Mouse (Mus musculus): ENCODE data around the gene Patz1. TPM values are rescaled to one million over a fixed set of nuclear protein-coding genes. Genes with fewer than 3 reads are reported as not detected.

Gene Patz1
- polyA plus RNA-seq, 1 experiment, result 53.9 TPM

GRCm38 (mm10) chr11:3296056-3296455, 7.4 kb downstream of the Patz1 start:
- WGBS, result 60% methylated on average over 5 of the region's 5 CpGs
- Histone ChIP-seq H3K4me1 (ENCODE audit: control insufficient read depth, insufficient read depth, low read length) (peaks cover 5% of the 10 kb centered on the region), H3K4me3 (replicated peaks; ENCODE audit: control insufficient read depth, low read depth, low read length) (no peak overlapping the region), H3K27ac (ENCODE audit: control insufficient read depth, insufficient read depth, low read depth, low read length, poor library complexity) (no peak overlapping the region)
- TF ChIP-seq POLR2A (IDR thresholded peaks at IDR 0.05; ENCODE audit: borderline replicate concordance, control insufficient read depth, low read depth, low read length), result no peak
- TF ChIP-seq CTCF (IDR thresholded peaks at IDR 0.05; ENCODE audit: control insufficient read depth, insufficient read depth, low read length), result no peak

GRCm38 (mm10) chr11:3297871-3298812, 9.5 kb downstream of the Patz1 start:
- Histone ChIP-seq H3K27ac (ENCODE audit: control insufficient read depth, insufficient read depth, low read depth, low read length, poor library complexity) (peak overlapping the region; percentile 50), H3K4me3 (replicated peaks; ENCODE audit: control insufficient read depth, low read depth, low read length) (no peak overlapping the region), H3K4me1 (ENCODE audit: control insufficient read depth, insufficient read depth, low read length) (peaks cover 5% of the 10 kb centered on the region)
- TF ChIP-seq POLR2A (IDR thresholded peaks at IDR 0.05; ENCODE audit: borderline replicate concordance, control insufficient read depth, low read depth, low read length), result no peak
- no peak for TF ChIP-seq CTCF (IDR thresholded peaks at IDR 0.05; ENCODE audit: control insufficient read depth, insufficient read depth, low read length)
- whole genome bisulfite sequencing, result 25% methylated on average over 10 of the region's 10 CpGs

- H3K4me1 ChIP-seq (ENCODE audit: control insufficient read depth, insufficient read depth, low read length), result peaks cover 5% of the 10 kb centered on the region
- 76% methylated on average over 14 of the region's 14 CpGs for WGBS
- peak overlapping the region; percentile 2 for H3K27ac ChIP-seq (ENCODE audit: control insufficient read depth, insufficient read depth, low read depth, low read length, poor library complexity)
- no peak overlapping the region for H3K4me3 ChIP-seq (replicated peaks; ENCODE audit: control insufficient read depth, low read depth, low read length)
- no peak for TF ChIP-seq POLR2A (IDR thresholded peaks at IDR 0.05; ENCODE audit: borderline replicate concordance, control insufficient read depth, low read depth, low read length)
- no peak for TF ChIP-seq CTCF (IDR thresholded peaks at IDR 0.05; ENCODE audit: control insufficient read depth, insufficient read depth, low read length)
Observed at GRCm38 (mm10) chr11:3298813-3299185, 10.1 kb downstream of the Patz1 start.

- H3K4me1 ChIP-seq (ENCODE audit: control insufficient read depth, insufficient read depth, low read length), result peaks cover 5% of the 10 kb centered on the region
- no peak overlapping the region for H3K27ac ChIP-seq (ENCODE audit: control insufficient read depth, insufficient read depth, low read depth, low read length, poor library complexity)
- WGBS, result 75% methylated on average over 5 of the region's 5 CpGs
Observed at GRCm38 (mm10) chr11:3301075-3301474, 12.4 kb downstream of the Patz1 start.

GRCm38 (mm10) chr11:3302385-3302784, 13.7 kb downstream of the Patz1 start:
- Histone ChIP-seq H3K27ac (ENCODE audit: control insufficient read depth, insufficient read depth, low read depth, low read length, poor library complexity) (no peak overlapping the region), H3K4me1 (ENCODE audit: control insufficient read depth, insufficient read depth, low read length) (peaks cover 5% of the 10 kb centered on the region), H3K4me3 (replicated peaks; ENCODE audit: control insufficient read depth, low read depth, low read length) (no peak overlapping the region)
- TF ChIP-seq POLR2A (IDR thresholded peaks at IDR 0.05; ENCODE audit: borderline replicate concordance, control insufficient read depth, low read depth, low read length) (no peak), CTCF (IDR thresholded peaks at IDR 0.05; ENCODE audit: control insufficient read depth, insufficient read depth, low read length) (no peak)
- 66% methylated on average over 4 of the region's 4 CpGs for WGBS

More at GRCm38 (mm10) chr11:3301075-3301474, 12.4 kb downstream of the Patz1 start:
- no peak overlapping the region for H3K4me3 ChIP-seq (replicated peaks; ENCODE audit: control insufficient read depth, low read depth, low read length)
- TF ChIP-seq POLR2A (IDR thresholded peaks at IDR 0.05; ENCODE audit: borderline replicate concordance, control insufficient read depth, low read depth, low read length), result no peak
- no peak for TF ChIP-seq CTCF (IDR thresholded peaks at IDR 0.05; ENCODE audit: control insufficient read depth, insufficient read depth, low read length)

GRCm38 (mm10) chr11:3302792-3303191, 14.1 kb downstream of the Patz1 start:
- 72% methylated on average over 4 of the region's 4 CpGs for WGBS
- H3K4me3 ChIP-seq (replicated peaks; ENCODE audit: control insufficient read depth, low read depth, low read length), result no peak overlapping the region
- H3K4me1 ChIP-seq (ENCODE audit: control insufficient read depth, insufficient read depth, low read length), result peaks cover 3% of the 10 kb centered on the region
- no peak overlapping the region for H3K27ac ChIP-seq (ENCODE audit: control insufficient read depth, insufficient read depth, low read depth, low read length, poor library complexity)
- TF ChIP-seq POLR2A (IDR thresholded peaks at IDR 0.05; ENCODE audit: borderline replicate concordance, control insufficient read depth, low read depth, low read length) (no peak), CTCF (IDR thresholded peaks at IDR 0.05; ENCODE audit: control insufficient read depth, insufficient read depth, low read length) (no peak)

- H3K27ac ChIP-seq (ENCODE audit: control insufficient read depth, insufficient read depth, low read depth, low read length, poor library complexity), result no peak overlapping the region
- WGBS, result 83% methylated on average over 4 of the region's 4 CpGs
- TF ChIP-seq POLR2A (IDR thresholded peaks at IDR 0.05; ENCODE audit: borderline replicate concordance, control insufficient read depth, low read depth, low read length), result no peak
- TF ChIP-seq CTCF (IDR thresholded peaks at IDR 0.05; ENCODE audit: control insufficient read depth, insufficient read depth, low read length), result no peak
- H3K4me1 ChIP-seq (ENCODE audit: control insufficient read depth, insufficient read depth, low read length), result no peaks in the 10 kb centered on the region; the same call in 1 of the 2 replicates
- no peak overlapping the region for H3K4me3 ChIP-seq (replicated peaks; ENCODE audit: control insufficient read depth, low read depth, low read length)
Observed at GRCm38 (mm10) chr11:3305821-3306220, 17.1 kb downstream of the Patz1 start.

GRCm38 (mm10) chr11:3307875-3308274, 19.2 kb downstream of the Patz1 start:
- peaks cover 2% of the 10 kb centered on the region; the same call in 1 of the 2 replicates for H3K4me1 ChIP-seq (ENCODE audit: control insufficient read depth, insufficient read depth, low read length)
- H3K27ac ChIP-seq (ENCODE audit: control insufficient read depth, insufficient read depth, low read depth, low read length, poor library complexity), result peak overlapping the region; percentile 8; the same call in 1 of the 2 replicates
- TF ChIP-seq CTCF (IDR thresholded peaks at IDR 0.05; ENCODE audit: control insufficient read depth, insufficient read depth, low read length) (no peak), POLR2A (IDR thresholded peaks at IDR 0.05; ENCODE audit: borderline replicate concordance, control insufficient read depth, low read depth, low read length) (no peak)
- no peak overlapping the region for H3K4me3 ChIP-seq (replicated peaks; ENCODE audit: control insufficient read depth, low read depth, low read length)
- 51% methylated on average over 3 of the region's 3 CpGs for WGBS
